Mouse (Mus musculus): Measurements from ENCODE around the gene Olfr1260. TPM values are rescaled to one million over a fixed set of nuclear protein-coding genes. Genes with fewer than 3 reads are reported as not detected.

The Olfr1260 gene
- polyA plus RNA-seq, 1 experiment from 2014 or later, result not detected

DNA sequence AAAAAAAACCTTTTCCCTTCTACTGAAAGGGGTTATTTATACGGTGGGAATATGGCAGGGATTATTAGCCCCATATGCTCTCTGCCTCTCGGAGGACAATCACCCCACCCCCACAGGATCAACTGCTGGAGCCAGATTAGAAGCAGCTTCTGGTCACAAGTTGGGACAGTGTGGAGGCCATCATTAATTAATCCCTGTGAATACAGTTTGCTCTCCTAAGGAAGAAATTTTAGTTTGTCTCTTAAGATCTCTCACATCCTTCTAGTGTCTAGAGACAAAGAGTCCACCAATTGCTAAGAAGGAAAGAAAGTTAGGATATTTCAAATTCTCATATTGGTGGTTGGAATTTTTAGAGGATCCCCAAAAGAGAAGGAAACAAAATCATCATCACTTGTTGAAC, 51.3 kb downstream of the Olfr1260 start, which contains the start of gene Olfr1264:
Olfr1264 (minus strand) TSS at position 101 of the 400 bp plus-strand sequence.
- Histone ChIP-seq H3K27me3 (replicated peaks; ENCODE audit: control insufficient read depth, insufficient read depth, low read length) (no peaks in the 10 kb centered on the region), H3K9ac (ENCODE audit: low read depth, low read length) (no peak within 1 kb of the TSS), H3K4me2 (replicated peaks; ENCODE audit: low read depth) (no peak within 1 kb of the TSS), H3K27ac (ENCODE audit: low read depth, low read length) (no peak within 1 kb of the TSS), H3K4me1 (replicated peaks; ENCODE audit: control insufficient read depth, insufficient read depth, low read length) (no peaks in the 10 kb centered on the region), H3K9me3 (ENCODE audit: control insufficient read depth) (no peaks in the 10 kb centered on the region), H3K4me3 (ENCODE audit: low read depth, low read length) (no peak within 1 kb of the TSS), H3K36me3 (ENCODE audit: control insufficient read depth, insufficient read depth) (no peaks in the 10 kb centered on the region)
- TF ChIP-seq CTCF (IDR thresholded peaks at IDR 0.05; ENCODE audit: low read depth), result no peak
- ATAC-seq, result no peak
- 80% methylated on average over 2 of the region's 2 CpGs for WGBS

Other genes with a start within 250 kb of the Olfr1260 start
- not detected in 2 replicates for gene Olfr1252, start 249.3 kb upstream of the Olfr1260 start, polyA plus RNA-seq (2015; fragmentation: Nextera tagmentation; extraction: Ambion mirVana)
- gene Olfr1253, start 217.2 kb upstream of the Olfr1260 start, polyA plus RNA-seq (2015; fragmentation: Nextera tagmentation; extraction: Ambion mirVana), result not detected in 2 replicates
- gene Olfr1254, start 180.7 kb upstream of the Olfr1260 start, polyA plus RNA-seq (2015; fragmentation: Nextera tagmentation; extraction: Ambion mirVana), result not detected in 2 replicates
- not detected in 2 replicates for gene Olfr1255, start 162.3 kb upstream of the Olfr1260 start, polyA plus RNA-seq (2015; fragmentation: Nextera tagmentation; extraction: Ambion mirVana)
- not detected in 2 replicates for gene Olfr1256, start 132.8 kb upstream of the Olfr1260 start, polyA plus RNA-seq (2015; fragmentation: Nextera tagmentation; extraction: Ambion mirVana)
- gene Olfr48, start 126.1 kb upstream of the Olfr1260 start, polyA plus RNA-seq (2015; fragmentation: Nextera tagmentation; extraction: Ambion mirVana), result not detected in 2 replicates
- not detected in 2 replicates for gene Olfr1257, start 95.9 kb upstream of the Olfr1260 start, polyA plus RNA-seq (2015; fragmentation: Nextera tagmentation; extraction: Ambion mirVana)
- 0.04 and 0.05 TPM in 2 replicates for gene Olfr1258, start 47.0 kb upstream of the Olfr1260 start, polyA plus RNA-seq (2015; fragmentation: Nextera tagmentation; extraction: Ambion mirVana)
- gene Olfr1259, start 25.7 kb upstream of the Olfr1260 start, polyA plus RNA-seq (2015; fragmentation: Nextera tagmentation; extraction: Ambion mirVana), result not detected in 2 replicates
- gene Olfr1261, start 16.9 kb downstream of the Olfr1260 start, polyA plus RNA-seq (2015; fragmentation: Nextera tagmentation; extraction: Ambion mirVana), result not detected in 2 replicates
- gene Olfr1262, start 25.8 kb downstream of the Olfr1260 start, polyA plus RNA-seq (2015; fragmentation: Nextera tagmentation; extraction: Ambion mirVana), result not detected in 2 replicates
- gene Olfr1263, start 37.8 kb downstream of the Olfr1260 start, polyA plus RNA-seq (2015; fragmentation: Nextera tagmentation; extraction: Ambion mirVana), result not detected in 2 replicates
- not detected in 2 replicates for gene Olfr1264, start 51.2 kb downstream of the Olfr1260 start, polyA plus RNA-seq (2015; fragmentation: Nextera tagmentation; extraction: Ambion mirVana)
- not detected in 2 replicates for gene Olfr1265, start 61.0 kb downstream of the Olfr1260 start, polyA plus RNA-seq (2015; fragmentation: Nextera tagmentation; extraction: Ambion mirVana)
- not detected in 2 replicates for gene Olfr140, start 89.3 kb downstream of the Olfr1260 start, polyA plus RNA-seq (2015; fragmentation: Nextera tagmentation; extraction: Ambion mirVana)
- gene Olfr1269, start 147.1 kb downstream of the Olfr1260 start, polyA plus RNA-seq (2015; fragmentation: Nextera tagmentation; extraction: Ambion mirVana), result not detected in 2 replicates
- gene Olfr32, start 168.0 kb downstream of the Olfr1260 start, polyA plus RNA-seq (2015; fragmentation: Nextera tagmentation; extraction: Ambion mirVana), result not detected in 2 replicates
- gene Olfr1270, start 178.8 kb downstream of the Olfr1260 start, polyA plus RNA-seq (2015; fragmentation: Nextera tagmentation; extraction: Ambion mirVana), result not detected in 2 replicates

Data from intestine, postnatal 0 days (tissue).